Mouse (Mus musculus): ENCODE results near the gene Antxr1. TPM values are rescaled to one million over a fixed set of nuclear protein-coding genes. Genes with fewer than 3 reads are reported as not detected.

The Antxr1 gene
- polyA plus RNA-seq, 1 experiment: not detected

- TF ChIP-seq CTCF (IDR thresholded peaks at IDR 0.05; ENCODE audit: insufficient read depth, low read depth, low read length) (no peak), POLR2A (IDR thresholded peaks at IDR 0.05; ENCODE audit: insufficient read depth, low read depth, low read length) (no peak)
- no peak overlapping the region for H3K27ac ChIP-seq (ENCODE audit: insufficient read depth, low read depth, low read length)
- no peak overlapping the region for H3K4me3 ChIP-seq (ENCODE audit: insufficient read depth, low read depth, low read length)
- H3K4me1 ChIP-seq (ENCODE audit: control insufficient read depth, insufficient read depth, low read length): no peaks in the 10 kb centered on the region
- WGBS: 93% methylated on average over 20 of the region's 20 CpGs
Measured at GRCm38 (mm10) chr6:87119066-87119837, 216.4 kb downstream of the Antxr1 start.

GRCm38 (mm10) chr6:87116596-87116995 is 219.0 kb downstream of the Antxr1 start:
- 93% methylated on average over 7 of the region's 7 CpGs for WGBS
- TF ChIP-seq CTCF (IDR thresholded peaks at IDR 0.05; ENCODE audit: insufficient read depth, low read depth, low read length) (no peak), POLR2A (IDR thresholded peaks at IDR 0.05; ENCODE audit: insufficient read depth, low read depth, low read length) (no peak)
- no peak overlapping the region for H3K27ac ChIP-seq (ENCODE audit: insufficient read depth, low read depth, low read length)

GRCm38 (mm10) chr6:87115981-87116380 is 219.6 kb downstream of the Antxr1 start:
- H3K4me3 ChIP-seq (ENCODE audit: insufficient read depth, low read depth, low read length): no peak overlapping the region
- H3K27ac ChIP-seq (ENCODE audit: insufficient read depth, low read depth, low read length): no peak overlapping the region
- 88% methylated on average over 2 of the region's 2 CpGs for whole genome bisulfite sequencing
- TF ChIP-seq POLR2A (IDR thresholded peaks at IDR 0.05; ENCODE audit: insufficient read depth, low read depth, low read length): no peak
- TF ChIP-seq CTCF (IDR thresholded peaks at IDR 0.05; ENCODE audit: insufficient read depth, low read depth, low read length): no peak
- no peaks in the 10 kb centered on the region for H3K4me1 ChIP-seq (ENCODE audit: control insufficient read depth, insufficient read depth, low read length)

More at GRCm38 (mm10) chr6:87116596-87116995, 219.0 kb downstream of the Antxr1 start:
- H3K4me3 ChIP-seq (ENCODE audit: insufficient read depth, low read depth, low read length): no peak overlapping the region
- H3K4me1 ChIP-seq (ENCODE audit: control insufficient read depth, insufficient read depth, low read length): no peaks in the 10 kb centered on the region

- Histone ChIP-seq H3K4me3 (ENCODE audit: insufficient read depth, low read depth, low read length) (no peak overlapping the region), H3K4me1 (ENCODE audit: control insufficient read depth, insufficient read depth, low read length) (no peaks in the 10 kb centered on the region), H3K27ac (ENCODE audit: insufficient read depth, low read depth, low read length) (no peak overlapping the region)
- 73% methylated on average over 6 of the region's 6 CpGs for WGBS
- no peak for TF ChIP-seq POLR2A (IDR thresholded peaks at IDR 0.05; ENCODE audit: insufficient read depth, low read depth, low read length)
- no peak for TF ChIP-seq CTCF (IDR thresholded peaks at IDR 0.05; ENCODE audit: insufficient read depth, low read depth, low read length)
Measured at GRCm38 (mm10) chr6:87112125-87112524, 223.5 kb downstream of the Antxr1 start.

GRCm38 (mm10) chr6:87111493-87111892 is 224.1 kb downstream of the Antxr1 start:
- 83% methylated on average over 1 of the region's 1 CpGs for WGBS
- Histone ChIP-seq H3K27ac (ENCODE audit: insufficient read depth, low read depth, low read length) (no peak overlapping the region), H3K4me1 (ENCODE audit: control insufficient read depth, insufficient read depth, low read length) (no peaks in the 10 kb centered on the region), H3K4me3 (ENCODE audit: insufficient read depth, low read depth, low read length) (no peak overlapping the region)
- no peak for TF ChIP-seq POLR2A (IDR thresholded peaks at IDR 0.05; ENCODE audit: insufficient read depth, low read depth, low read length)
- TF ChIP-seq CTCF (IDR thresholded peaks at IDR 0.05; ENCODE audit: insufficient read depth, low read depth, low read length): no peak

GRCm38 (mm10) chr6:87104123-87104796 is 231.4 kb downstream of the Antxr1 start, which contains the start of gene D6Ertd527e:
D6Ertd527e (plus strand) TSS chr6:87104746.
- Histone ChIP-seq H3K27ac (ENCODE audit: insufficient read depth, low read depth, low read length) (no peak within 1 kb of the TSS), H3K4me3 (ENCODE audit: insufficient read depth, low read depth, low read length) (no peak within 1 kb of the TSS), H3K4me1 (ENCODE audit: control insufficient read depth, insufficient read depth, low read length) (peaks cover 9% of the 10 kb centered on the region; the same call in 1 of the 2 replicates)
- TF ChIP-seq POLR2A (IDR thresholded peaks at IDR 0.05; ENCODE audit: insufficient read depth, low read depth, low read length) (no peak), CTCF (IDR thresholded peaks at IDR 0.05; ENCODE audit: insufficient read depth, low read depth, low read length) (no peak)
- WGBS: 88% methylated on average over 11 of the region's 11 CpGs

- 97% methylated on average over 1 of the region's 1 CpGs for WGBS
- H3K4me3 ChIP-seq (ENCODE audit: insufficient read depth, low read depth, low read length): no peak overlapping the region
- no peak overlapping the region for H3K27ac ChIP-seq (ENCODE audit: insufficient read depth, low read depth, low read length)
- TF ChIP-seq POLR2A (IDR thresholded peaks at IDR 0.05; ENCODE audit: insufficient read depth, low read depth, low read length) (no peak), CTCF (IDR thresholded peaks at IDR 0.05; ENCODE audit: insufficient read depth, low read depth, low read length) (no peak)
- H3K4me1 ChIP-seq (ENCODE audit: control insufficient read depth, insufficient read depth, low read length): peaks cover 12% of the 10 kb centered on the region; the same call in 1 of the 2 replicates
Measured at GRCm38 (mm10) chr6:87103314-87103713, 232.3 kb downstream of the Antxr1 start.

- WGBS: 37% methylated on average over 7 of the region's 7 CpGs
- no peak for TF ChIP-seq POLR2A (IDR thresholded peaks at IDR 0.05; ENCODE audit: insufficient read depth, low read depth, low read length)
- TF ChIP-seq CTCF (IDR thresholded peaks at IDR 0.05; ENCODE audit: insufficient read depth, low read depth, low read length): no peak
- no peak overlapping the region for H3K4me3 ChIP-seq (ENCODE audit: insufficient read depth, low read depth, low read length)
- H3K27ac ChIP-seq (ENCODE audit: insufficient read depth, low read depth, low read length): no peak overlapping the region
- peaks cover 12% of the 10 kb centered on the region; the same call in 1 of the 2 replicates for H3K4me1 ChIP-seq (ENCODE audit: control insufficient read depth, insufficient read depth, low read length)
Measured at GRCm38 (mm10) chr6:87102421-87102911, 233.2 kb downstream of the Antxr1 start.

GRCm38 (mm10) chr6:87101955-87102353 is 233.7 kb downstream of the Antxr1 start:
- Histone ChIP-seq H3K4me3 (ENCODE audit: insufficient read depth, low read depth, low read length) (no peak overlapping the region), H3K27ac (ENCODE audit: insufficient read depth, low read depth, low read length) (no peak overlapping the region), H3K4me1 (ENCODE audit: control insufficient read depth, insufficient read depth, low read length) (peaks cover 12% of the 10 kb centered on the region; the same call in 1 of the 2 replicates)
- TF ChIP-seq CTCF (IDR thresholded peaks at IDR 0.05; ENCODE audit: insufficient read depth, low read depth, low read length) (no peak), POLR2A (IDR thresholded peaks at IDR 0.05; ENCODE audit: insufficient read depth, low read depth, low read length) (no peak)
- 27% methylated on average over 4 of the region's 4 CpGs for WGBS

Measured in olfactory bulb, adult 2 months (tissue).